Mouse (Mus musculus): ENCODE measurements at regions not wholly inside any gene's neighbourhood (a gene's known extent, or its start where the extent isn't known, plus 50 kb on each side); places are given as distances from the start of the nearest gene placed in this dataset.

DNA sequence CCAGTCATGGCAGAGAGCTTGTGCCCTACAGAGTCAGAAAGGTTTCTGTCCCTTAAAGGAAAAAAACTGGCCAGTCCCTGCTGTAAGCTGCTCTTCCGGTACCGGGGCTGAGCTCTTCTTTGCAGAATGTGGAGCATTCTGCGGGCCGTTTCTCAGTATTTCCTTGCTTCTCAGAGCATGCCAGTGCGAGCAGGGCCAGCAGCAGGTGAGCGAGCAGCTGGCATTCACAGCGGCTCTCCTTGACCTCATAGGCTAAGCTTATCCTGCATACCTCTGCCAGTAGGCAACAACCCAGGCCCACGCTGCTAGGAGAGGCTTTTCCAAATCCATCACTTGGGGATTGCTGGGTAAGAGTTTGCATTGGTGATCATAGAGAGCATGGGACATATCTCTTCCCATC, 1238.2 kb upstream of the A1bg start:
- DNase-seq (ENCODE audit: low read depth, low spot score): no peak
- TF ChIP-seq ZMIZ1 (IDR thresholded peaks at IDR 0.05; ENCODE audit: low read depth, low read length) (no peak), USF2 (IDR thresholded peaks at IDR 0.05; ENCODE audit: borderline replicate concordance in 1 of 2, insufficient read depth in 1 of 2, low read depth in 1 of 2, low read length in 2 of 2) (no peak), POLR2A (IDR thresholded peaks at IDR 0.05; ENCODE audit: control insufficient read depth in 1 of 2, insufficient read depth in 1 of 2, low read depth in 1 of 2, low read length in 2 of 2, poor library complexity in 1 of 2) (no peak), MYB (IDR thresholded peaks at IDR 0.05; ENCODE audit: low read depth, low read length) (no peak), ZKSCAN1 (IDR thresholded peaks at IDR 0.05; ENCODE audit: low read depth, low read length) (no peak), CTCF (IDR thresholded peaks at IDR 0.05 in 2 of 3, conservative IDR thresholded peaks at IDR 0.05 in 1 of 3; ENCODE audit: control insufficient read depth in 1 of 3, insufficient read depth in 1 of 3, low read depth in 2 of 3, low read length in 3 of 3, poor library complexity in 1 of 3, severe bottlenecking in 1 of 3) (no peak), TAL1 (IDR thresholded peaks at IDR 0.05; ENCODE audit: low read length) (no peak), ZNF384 (IDR thresholded peaks at IDR 0.05; ENCODE audit: low read depth, low read length) (no peak), E2F4 (IDR thresholded peaks at IDR 0.05; ENCODE audit: borderline replicate concordance, low read depth, low read length) (no peak), MYC (IDR thresholded peaks at IDR 0.05; ENCODE audit: low read depth, low read length) (no peak), NRF1 (IDR thresholded peaks at IDR 0.05; ENCODE audit: insufficient read depth, low read depth, low read length, poor library complexity, severe bottlenecking) (no peak), BHLHE40 (IDR thresholded peaks at IDR 0.05; ENCODE audit: borderline replicate concordance, low read depth, low read length) (no peak), EP300 (IDR thresholded peaks at IDR 0.05; ENCODE audit: low read depth in 1 of 2, low read length in 2 of 2) (no peak), CHD2 (IDR thresholded peaks at IDR 0.05; ENCODE audit: low read length) (no peak), GABPA (IDR thresholded peaks at IDR 0.05; ENCODE audit: low read depth, low read length) (no peak)
- Histone ChIP-seq H3K9ac (ENCODE audit: control insufficient read depth, low read depth, low read length, poor library complexity, severe bottlenecking) (peak overlapping the region; percentile 16; the same call in 1 of the 2 replicates), H3K79me2 (ENCODE audit: control insufficient read depth, insufficient read depth, low read length, poor library complexity) (peaks cover 58% of the 10 kb centered on the region), H3K9me3 (replicated peaks; ENCODE audit: insufficient read depth, low read length) (no peaks in the 10 kb centered on the region), H3K36me3 (ENCODE audit: control insufficient read depth in 1 of 2, insufficient read depth in 2 of 2, low read length in 2 of 2) (peaks cover 27 to 94% of the 10 kb centered on the region in 2 experiments), H3K4me1 (ENCODE audit: control insufficient read depth in 1 of 2, insufficient read depth in 2 of 2, low read length in 2 of 2) (peaks cover 62 to 76% of the 10 kb centered on the region in 2 experiments), H3K27me3 (ENCODE audit: control insufficient read depth in 1 of 2, insufficient read depth in 2 of 2, low read length in 2 of 2) (no peaks in the 10 kb centered on the region), H3K4me3 (ENCODE audit: control insufficient read depth in 1 of 2, insufficient read depth in 1 of 2, low read depth in 2 of 2, low read length in 2 of 2) (no peak overlapping the region), H3K27ac (ENCODE audit: control insufficient read depth, low read depth, low read length) (peak overlapping the region; percentile 96)

DNA sequence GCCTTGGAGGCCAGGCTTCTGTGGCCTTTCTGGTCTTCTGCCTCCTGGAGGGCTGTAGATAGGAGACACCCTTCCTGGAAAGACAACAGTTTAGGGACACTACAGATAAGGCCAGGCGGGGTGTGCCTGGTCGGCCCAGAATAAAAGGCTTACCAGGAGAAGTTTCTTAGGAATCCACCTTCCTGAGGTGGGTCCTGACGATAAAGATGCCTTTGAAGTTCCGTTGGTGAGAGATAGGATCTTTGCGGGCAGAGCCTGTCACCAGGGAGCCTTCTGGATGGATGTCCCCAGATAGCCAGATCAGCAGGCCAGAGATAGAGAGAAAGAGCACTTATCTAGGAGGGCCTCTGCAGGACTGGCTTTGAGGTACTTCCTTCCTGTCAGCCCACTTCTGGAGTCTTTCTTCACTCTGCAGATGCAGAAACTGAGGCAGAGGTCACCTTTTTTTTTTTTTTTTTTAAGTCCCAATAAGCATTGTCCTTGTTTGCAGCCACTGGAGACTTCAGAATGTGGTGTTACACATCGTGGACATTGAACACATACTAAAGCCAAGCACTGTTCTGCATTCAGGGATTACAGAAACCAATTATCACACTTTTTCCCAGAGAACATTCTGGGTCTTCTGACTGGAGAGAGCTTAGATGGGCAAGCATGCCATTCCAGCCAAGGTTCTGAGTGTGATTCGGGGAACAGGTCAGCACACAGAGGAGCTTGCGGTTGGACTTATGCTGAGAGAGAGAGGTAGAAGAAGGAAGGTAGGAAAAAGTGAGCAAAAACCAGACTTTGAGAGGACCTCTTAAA, 1236.3 kb upstream of the A1bg start:
- Histone ChIP-seq H3K4me1 (ENCODE audit: control insufficient read depth in 1 of 2, insufficient read depth in 2 of 2, low read length in 2 of 2) (peaks cover 59 to 73% of the 10 kb centered on the region in 2 experiments), H3K79me2 (ENCODE audit: control insufficient read depth, insufficient read depth, low read length, poor library complexity) (peaks cover 62% of the 10 kb centered on the region), H3K9ac (ENCODE audit: control insufficient read depth, low read depth, low read length, poor library complexity, severe bottlenecking) (peak overlapping the region; percentile 58), H3K27me3 (ENCODE audit: control insufficient read depth in 1 of 2, insufficient read depth in 2 of 2, low read length in 2 of 2) (no peaks in the 10 kb centered on the region), H3K36me3 (ENCODE audit: control insufficient read depth in 1 of 2, insufficient read depth in 2 of 2, low read length in 2 of 2) (peaks cover 14 to 82% of the 10 kb centered on the region in 2 experiments), H3K27ac (ENCODE audit: control insufficient read depth, low read depth, low read length) (peak overlapping the region; percentile 96), H3K4me3 (ENCODE audit: control insufficient read depth in 1 of 2, insufficient read depth in 1 of 2, low read depth in 2 of 2, low read length in 2 of 2) (no peak overlapping the region), H3K9me3 (replicated peaks; ENCODE audit: insufficient read depth, low read length) (no peaks in the 10 kb centered on the region)
- DNase-seq (ENCODE audit: low read depth, low spot score): peak; percentile 98
- TF ChIP-seq POLR2AphosphoS2 (IDR thresholded peaks at IDR 0.05; ENCODE audit: low read length) (peak; percentile 94), SMC3 (IDR thresholded peaks at IDR 0.05; ENCODE audit: low read depth, low read length) (peak; percentile 29; the same call in 1 of the 2 replicates), USF2 (IDR thresholded peaks at IDR 0.05; ENCODE audit: borderline replicate concordance in 1 of 2, insufficient read depth in 1 of 2, low read depth in 1 of 2, low read length in 2 of 2) (no peak), RCOR1 (IDR thresholded peaks at IDR 0.05; ENCODE audit: low read depth, low read length) (peak; percentile 86), MXI1 (IDR thresholded peaks at IDR 0.05; ENCODE audit: low read depth, low read length) (0 out of 2 replicates have a peak, but pooled peaks have one; percentile 35), NELFE (IDR thresholded peaks at IDR 0.05; ENCODE audit: low read depth, low read length) (peak; percentile 42), TBP (IDR thresholded peaks at IDR 0.05; ENCODE audit: low read depth, low read length) (peak; percentile 83), MEF2A (IDR thresholded peaks at IDR 0.05; ENCODE audit: extremely low read depth, insufficient replicate concordance, low read depth, low read length, poor library complexity, severe bottlenecking) (0 out of 2 replicates have a peak, but pooled peaks have one; percentile 87), ZNF384 (IDR thresholded peaks at IDR 0.05; ENCODE audit: low read depth, low read length) (peak; percentile 98), GATA1 (IDR thresholded peaks at IDR 0.05; ENCODE audit: low read depth, low read length) (peak; percentile 100), JUND (IDR thresholded peaks at IDR 0.05; ENCODE audit: low read depth, low read length) (peak; percentile 96), BHLHE40 (IDR thresholded peaks at IDR 0.05; ENCODE audit: borderline replicate concordance, low read depth, low read length) (peak; percentile 80), ELF1 (IDR thresholded peaks at IDR 0.05; ENCODE audit: low read depth, low read length) (peak; percentile 68), CHD1 (IDR thresholded peaks at IDR 0.05; ENCODE audit: low read depth, low read length) (peak; percentile 92; the same call in 1 of the 2 replicates), E2F4 (IDR thresholded peaks at IDR 0.05; ENCODE audit: borderline replicate concordance, low read depth, low read length) (peak; percentile 78; the same call in 1 of the 2 replicates), MYC (IDR thresholded peaks at IDR 0.05; ENCODE audit: low read depth, low read length) (peak; percentile 68), EP300 (IDR thresholded peaks at IDR 0.05; ENCODE audit: low read depth in 1 of 2, low read length in 2 of 2) (peak; percentile 98 to 100), MYB (IDR thresholded peaks at IDR 0.05; ENCODE audit: low read depth, low read length) (peak; percentile 99), USF1 (IDR thresholded peaks at IDR 0.05; ENCODE audit: low read depth, low read length) (no peak; the same call in 1 of the 2 replicates), KAT2A (conservative IDR thresholded peaks at IDR 0.05; ENCODE audit: low read depth, low read length) (peak; percentile 65)
